Mouse (Mus musculus): Measurements from ENCODE around the gene Nptxr. TPM values are rescaled to one million over a fixed set of nuclear protein-coding genes. Genes with fewer than 3 reads are reported as not detected.
A peak's percentile ranks its signal among the peaks of the same experiment; 100 is the strongest.

Nptxr gene
- total RNA-seq (2021): 100 to 1,000 TPM; 878 to 953 TPM
- long read RNA-seq, experiment 1, full-length matches to known transcripts: 132 of 293 reads
- long read RNA-seq, experiment 1, partial matches to known transcripts: 0 of 293 reads
- long read RNA-seq, experiment 1, other reads (novel, unspliced or antisense): 161 of 293 reads
- long read RNA-seq, experiment 2, full-length matches to known transcripts: 155 of 389 reads
- long read RNA-seq, experiment 2, partial matches to known transcripts: 0 of 389 reads
- long read RNA-seq, experiment 2, other reads (novel, unspliced or antisense): 234 of 389 reads

- DNase-seq (ENCODE audit: low spot score in 2 of 2): peak in 1 of 2 experiments; percentile 73
These were observed at the start of gene Nptxr for GRCm38 (mm10) chr15:79804352-79805071. Gene Nptxr, minus strand, starts transcription at chr15:79804766.

GRCm38 (mm10) chr15:79850143-79850542, 45.6 kb upstream of the Nptxr start:
- DNase-seq (ENCODE audit: low spot score in 2 of 2): no peak

GRCm38 (mm10) chr15:79847100-79847499, 42.5 kb upstream of the Nptxr start:
- DNase-seq (ENCODE audit: low spot score in 2 of 2): peak in 1 of 2 experiments; percentile 10

GRCm38 (mm10) chr15:79845986-79846385, 41.4 kb upstream of the Nptxr start:
- no peak for DNase-seq (ENCODE audit: low spot score in 2 of 2)

GRCm38 (mm10) chr15:79842985-79843384, 38.4 kb upstream of the Nptxr start:
- DNase-seq (ENCODE audit: low spot score in 2 of 2): no peak

- no peak for DNase-seq (ENCODE audit: low spot score in 2 of 2)
These were observed 35.7 kb upstream of the Nptxr start for GRCm38 (mm10) chr15:79840281-79840680.

- no peak for DNase-seq (ENCODE audit: low spot score in 2 of 2)
These were observed 30.3 kb upstream of the Nptxr start for GRCm38 (mm10) chr15:79834881-79835260.

- peak; percentile 98 to 99 for DNase-seq (ENCODE audit: low spot score in 2 of 2)
These were observed 29.7 kb upstream of the Nptxr start, which contains the start of the genes Npcd and Cbx6 for GRCm38 (mm10) chr15:79834130-79834880. Gene Npcd, minus strand, starts transcription at chr15:79834237. Gene Cbx6, minus strand, starts transcription at chr15:79834688.

- DNase-seq (ENCODE audit: low spot score in 2 of 2): peak in 1 of 2 experiments; percentile 52
These were observed 28.9 kb upstream of the Nptxr start for GRCm38 (mm10) chr15:79833251-79834050.

GRCm38 (mm10) chr15:79832064-79832900, 27.7 kb upstream of the Nptxr start:
- DNase-seq (ENCODE audit: low spot score in 2 of 2): peak; percentile 70 to 85

- DNase-seq (ENCODE audit: low spot score in 2 of 2): peak; percentile 79 to 88
These were observed 25.8 kb upstream of the Nptxr start for GRCm38 (mm10) chr15:79830388-79830787.

- no peak for DNase-seq (ENCODE audit: low spot score in 2 of 2)
These were observed 24.9 kb upstream of the Nptxr start for GRCm38 (mm10) chr15:79829431-79829830.

GRCm38 (mm10) chr15:79828366-79829035, 23.9 kb upstream of the Nptxr start:
- peak in 1 of 2 experiments; percentile 46 for DNase-seq (ENCODE audit: low spot score in 2 of 2)

- no peak for DNase-seq (ENCODE audit: low spot score in 2 of 2)
These were observed 23.2 kb upstream of the Nptxr start for GRCm38 (mm10) chr15:79827778-79828210.

- no peak for DNase-seq (ENCODE audit: low spot score in 2 of 2)
These were observed 22.7 kb upstream of the Nptxr start for GRCm38 (mm10) chr15:79827061-79827777.

- DNase-seq (ENCODE audit: low spot score in 2 of 2): no peak
These were observed 21.8 kb upstream of the Nptxr start for GRCm38 (mm10) chr15:79826221-79826935.

- peak in 1 of 2 experiments; percentile 31 for DNase-seq (ENCODE audit: low spot score in 2 of 2)
These were observed 20.7 kb upstream of the Nptxr start for GRCm38 (mm10) chr15:79825146-79825825.
